Comparison of ENCODE assay signal across 8 mouse cellular contexts in the genomic region with DNA sequence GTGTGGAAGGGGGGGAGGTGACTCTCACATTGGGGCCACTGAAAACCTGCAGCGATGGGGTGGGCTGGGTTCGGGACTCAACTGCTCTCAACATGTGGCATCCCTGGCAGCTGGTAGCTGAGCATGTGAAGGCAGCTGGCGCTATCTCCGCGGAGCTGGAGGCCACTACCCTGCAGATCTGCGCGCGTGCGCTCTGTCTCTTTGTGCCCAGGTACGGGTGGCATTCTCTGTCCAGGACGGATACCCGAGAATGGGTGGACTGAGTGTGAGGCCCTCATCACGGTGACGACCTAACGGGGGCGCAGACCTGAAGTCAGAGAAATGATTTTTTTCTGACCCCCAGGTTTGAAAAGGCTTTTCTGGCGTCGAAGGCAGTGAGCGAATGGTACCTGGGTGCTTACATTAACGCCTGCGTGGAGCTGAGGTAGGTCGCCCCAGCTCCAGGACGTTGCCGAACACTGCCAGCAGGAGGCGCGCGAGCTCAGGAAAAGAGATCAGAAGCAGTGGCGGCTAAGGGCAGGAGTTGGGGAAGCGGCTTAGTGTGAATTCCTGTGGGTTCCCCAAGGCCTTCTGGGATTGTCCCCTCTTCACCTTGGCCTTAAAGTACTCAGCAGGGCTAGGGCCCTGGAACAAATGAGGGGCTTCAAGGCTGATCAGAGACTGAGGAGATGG. TPM values are rescaled to one million over a fixed set of nuclear protein-coding genes. Genes with fewer than 3 reads are reported as not detected.
DNase-seq lines count a peak whose midpoint lies in the region; ATAC-seq and TF ChIP-seq lines count a peak whose summit lies in the region.

No protein-coding gene starts in this region.

- H3K9ac ChIP-seq in heart, embryonic 14.5 days (ENCODE audit: low read length) = no peak overlapping the region
- no peak overlapping the region for H3K9ac ChIP-seq in liver, embryonic 11.5 days (ENCODE audit: low read depth, low read length)

- H3K4me1 ChIP-seq in bone marrow, adult 2 months (ENCODE audit: control insufficient read depth, insufficient read depth, low read length) = peaks cover 7% of the 10 kb centered on the region
- peaks cover 6% of the 10 kb centered on the region for H3K4me1 ChIP-seq in embryonic fibroblast, embryonic 13.5 days (ENCODE audit: control insufficient read depth, insufficient read depth, low read length)
- H3K4me1 ChIP-seq in heart, embryonic 14.5 days (ENCODE audit: control insufficient read depth in 2 of 2, insufficient read depth in 2 of 2, low read length in 2 of 2) = peaks cover 38 to 47% of the 10 kb centered on the region in 2 experiments
- H3K4me1 ChIP-seq in liver, embryonic 11.5 days (replicated peaks; ENCODE audit: control insufficient read depth, insufficient read depth, low read length) = peaks cover 48% of the 10 kb centered on the region

- no peaks in the 10 kb centered on the region for H3K9me3 ChIP-seq in heart, embryonic 14.5 days (ENCODE audit: control insufficient read depth, low read length)
- H3K9me3 ChIP-seq in liver, embryonic 11.5 days (ENCODE audit: control insufficient read depth, low read length) = no peaks in the 10 kb centered on the region

- TF ChIP-seq CTCF in bone marrow, adult 2 months (IDR thresholded peaks at IDR 0.05; ENCODE audit: control insufficient read depth, insufficient read depth, low read length) = peak; percentile 98
- TF ChIP-seq CTCF in embryonic fibroblast, embryonic 13.5 days (IDR thresholded peaks at IDR 0.05; ENCODE audit: borderline replicate concordance, insufficient read depth, low read length) = peak; percentile 99

- H3K27me3 ChIP-seq in heart, embryonic 14.5 days (ENCODE audit: control insufficient read depth, insufficient read depth, low read length) = peaks cover 70% of the 10 kb centered on the region
- peaks cover 75% of the 10 kb centered on the region for H3K27me3 ChIP-seq in liver, embryonic 11.5 days (replicated peaks; ENCODE audit: control insufficient read depth, insufficient read depth, low read length)
- H3K27me3 ChIP-seq in splenic B cell, adult 2 months (ENCODE audit: control insufficient read depth, insufficient read depth, low read length, poor library complexity, severe bottlenecking) = 0 out of 2 replicates have a peak, but pooled peaks cover 2% of the 10 kb centered on the region

- TF ChIP-seq POLR2A in bone marrow, adult 2 months (IDR thresholded peaks at IDR 0.05; ENCODE audit: borderline replicate concordance, control insufficient read depth, low read depth, low read length) = no peak
- TF ChIP-seq POLR2A in embryonic fibroblast, embryonic 13.5 days (IDR thresholded peaks at IDR 0.05; ENCODE audit: low read depth, low read length) = no peak

- H3K27ac ChIP-seq in bone marrow, adult 2 months (ENCODE audit: control insufficient read depth, insufficient read depth, low read depth, low read length, poor library complexity) = no peak overlapping the region
- H3K27ac ChIP-seq in embryonic fibroblast, embryonic 13.5 days (ENCODE audit: insufficient read depth, low read length) = no peak overlapping the region
- H3K27ac ChIP-seq in heart, embryonic 14.5 days (replicated peaks in 1 of 2; ENCODE audit: control insufficient read depth in 1 of 2, insufficient read depth in 1 of 2, low read depth in 2 of 2, low read length in 2 of 2) = no peak overlapping the region
- no peak overlapping the region for H3K27ac ChIP-seq in liver, embryonic 11.5 days (ENCODE audit: low read depth, low read length)

- DNase-seq in 416B (ENCODE audit: low read depth) = peak; percentile 86
- DNase-seq in kidney, postnatal 10 days = peak; percentile 97
- peak; percentile 86 for DNase-seq in liver, embryonic 11.5 days (ENCODE audit: low spot score)
- peak; percentile 64 for DNase-seq in naive thymus-derived CD4-positive, alpha-beta T cell, adult 2 months (ENCODE audit: low read depth)
- DNase-seq in splenic B cell, adult 2 months (ENCODE audit: low read depth, low spot score) = peak; percentile 73

- ATAC-seq in heart, embryonic 14.5 days (ENCODE audit: insufficient number of reproducible peaks, insufficient read depth, low FRiP score, low read depth) = peak; percentile 13; the same call in 1 of the 2 replicates
- peak; percentile 48 for ATAC-seq in liver, embryonic 11.5 days (replicated peaks; ENCODE audit: low FRiP score)

- H3K4me3 ChIP-seq in bone marrow, adult 2 months (replicated peaks; ENCODE audit: control insufficient read depth, low read depth, low read length) = no peak overlapping the region
- no peak overlapping the region for H3K4me3 ChIP-seq in embryonic fibroblast, embryonic 13.5 days (ENCODE audit: insufficient read depth, low read length)
- H3K4me3 ChIP-seq in heart, embryonic 14.5 days (ENCODE audit: control insufficient read depth in 1 of 2, insufficient read depth in 1 of 2, low read depth in 1 of 2, low read length in 2 of 2) = no peak overlapping the region
- H3K4me3 ChIP-seq in liver, embryonic 11.5 days (ENCODE audit: low read depth, low read length) = no peak overlapping the region

- no peaks in the 10 kb centered on the region for H3K36me3 ChIP-seq in heart, embryonic 14.5 days (ENCODE audit: control insufficient read depth, insufficient read depth, low read length)
- H3K36me3 ChIP-seq in liver, embryonic 11.5 days (ENCODE audit: control insufficient read depth, insufficient read depth, low read length) = no peaks in the 10 kb centered on the region
- no peaks in the 10 kb centered on the region for H3K36me3 ChIP-seq in splenic B cell, adult 2 months (ENCODE audit: control insufficient read depth, insufficient read depth, low read length, poor library complexity, severe bottlenecking)

- WGBS in bone marrow, adult 2 months = 19% methylated on average over 29 of the region's 29 CpGs
- WGBS in heart, embryonic 14.5 days = 15% methylated on average over 29 of the region's 29 CpGs
- 19% methylated on average over 29 of the region's 29 CpGs for WGBS in liver, embryonic 11.5 days

- no peak overlapping the region for H3K4me2 ChIP-seq in heart, embryonic 14.5 days (ENCODE audit: low read length)
- H3K4me2 ChIP-seq in liver, embryonic 11.5 days = no peak overlapping the region

RNA-seq across cellular contexts. Expression of a gene that starts 9.1 kb away (rescaled TPM):
- polyA plus RNA-seq in bone marrow, adult 2 months (2011; ENCODE audit: insufficient read depth, insufficient read length, low replicate concordance, missing spikeins) = 7.3 and 18.4 TPM in 2 replicates
- 6.2 and 6.4 TPM in 2 replicates for polyA plus RNA-seq in embryonic fibroblast, embryonic 13.5 days (2011; ENCODE audit: insufficient read length, low read depth, missing spikeins)
- polyA plus RNA-seq in heart, embryonic 14.5 days (2014; fragmentation: Nextera tagmentation; extraction: Ambion mirVana) = 8.1 and 9.4 TPM in 2 replicates
- 18.6 and 20.4 TPM in 2 replicates for polyA plus RNA-seq in liver, embryonic 11.5 days (2014; fragmentation: Nextera tagmentation; extraction: Ambion mirVana)

RNA-seq across cellular contexts. Expression of a gene that starts 16.3 kb away (rescaled TPM):
- polyA plus RNA-seq in bone marrow, adult 2 months (2011; ENCODE audit: insufficient read depth, insufficient read length, low replicate concordance, missing spikeins) = 91.4 and 149 TPM in 2 replicates
- polyA plus RNA-seq in embryonic fibroblast, embryonic 13.5 days (2011; ENCODE audit: insufficient read length, low read depth, missing spikeins) = 46.5 and 58.6 TPM in 2 replicates
- 5.5 and 6.9 TPM in 2 replicates for polyA plus RNA-seq in heart, embryonic 14.5 days (2014; fragmentation: Nextera tagmentation; extraction: Ambion mirVana)
- polyA plus RNA-seq in liver, embryonic 11.5 days (2014; fragmentation: Nextera tagmentation; extraction: Ambion mirVana) = 107 TPM in 2 replicates

RNA-seq across cellular contexts. Expression of a gene that starts 19.3 kb away (rescaled TPM):
- polyA plus RNA-seq in bone marrow, adult 2 months (2011; ENCODE audit: insufficient read depth, insufficient read length, low replicate concordance, missing spikeins) = not detected in 2 replicates
- not detected in 2 replicates for polyA plus RNA-seq in embryonic fibroblast, embryonic 13.5 days (2011; ENCODE audit: insufficient read length, low read depth, missing spikeins)
- polyA plus RNA-seq in heart, embryonic 14.5 days (2014; fragmentation: Nextera tagmentation; extraction: Ambion mirVana) = 1.2 TPM in 1 of 2 replicates, not detected in the other
- 0.36 TPM in 1 of 2 replicates, not detected in the other for polyA plus RNA-seq in liver, embryonic 11.5 days (2014; fragmentation: Nextera tagmentation; extraction: Ambion mirVana)

RNA-seq across cellular contexts. Expression of a gene that starts 48.4 kb away (rescaled TPM):
- polyA plus RNA-seq in bone marrow, adult 2 months (2011; ENCODE audit: insufficient read depth, insufficient read length, low replicate concordance, missing spikeins) = 5.7 and 20.1 TPM in 2 replicates
- polyA plus RNA-seq in embryonic fibroblast, embryonic 13.5 days (2011; ENCODE audit: insufficient read length, low read depth, missing spikeins) = 60.0 and 71.1 TPM in 2 replicates
- 27.0 and 28.9 TPM in 2 replicates for polyA plus RNA-seq in heart, embryonic 14.5 days (2014; fragmentation: Nextera tagmentation; extraction: Ambion mirVana)
- polyA plus RNA-seq in liver, embryonic 11.5 days (2014; fragmentation: Nextera tagmentation; extraction: Ambion mirVana) = 22.4 and 25.6 TPM in 2 replicates

RNA-seq across cellular contexts. Expression of a gene that starts 59.7 kb away (rescaled TPM):
- polyA plus RNA-seq in bone marrow, adult 2 months (2011; ENCODE audit: insufficient read depth, insufficient read length, low replicate concordance, missing spikeins) = not detected in 2 replicates
- polyA plus RNA-seq in embryonic fibroblast, embryonic 13.5 days (2011; ENCODE audit: insufficient read length, low read depth, missing spikeins) = 0.72 TPM in 1 of 2 replicates, not detected in the other
- 1.1 and 1.4 TPM in 2 replicates for polyA plus RNA-seq in heart, embryonic 14.5 days (2014; fragmentation: Nextera tagmentation; extraction: Ambion mirVana)
- 4.9 and 5.6 TPM in 2 replicates for polyA plus RNA-seq in liver, embryonic 11.5 days (2014; fragmentation: Nextera tagmentation; extraction: Ambion mirVana)
